Mouse (Mus musculus) retina, adult 2 months (tissue): ENCODE measurements around the gene Map2k5.

Experiments
- DNase-seq: peaks from one replicate; pipeline ENCODE4 v3.0.0-alpha.2; 2012; ENCODE audit warnings: low read depth, low spot score

Map2k5 gene

DNA sequence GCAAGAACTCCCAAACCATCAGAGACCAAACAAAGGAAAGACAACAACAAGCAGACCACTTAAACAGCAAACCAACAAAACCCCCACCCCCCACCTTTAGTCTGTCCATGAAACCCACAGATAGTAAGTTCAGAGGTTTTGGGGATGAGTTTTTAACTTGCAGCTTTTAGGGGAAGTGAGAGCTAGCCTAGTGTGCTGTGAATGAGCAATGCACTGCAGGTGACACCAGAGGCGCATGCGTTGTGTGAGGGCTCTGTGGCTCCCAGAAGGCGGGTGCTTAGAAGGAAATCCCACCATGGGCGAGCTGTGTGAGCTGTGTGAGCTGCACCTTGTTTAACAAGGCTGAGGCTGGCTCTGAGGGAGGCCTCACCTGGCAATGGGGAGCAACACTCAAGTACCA, 184.9 kb downstream of the Map2k5 start:
- no peak for DNase-seq

DNA sequence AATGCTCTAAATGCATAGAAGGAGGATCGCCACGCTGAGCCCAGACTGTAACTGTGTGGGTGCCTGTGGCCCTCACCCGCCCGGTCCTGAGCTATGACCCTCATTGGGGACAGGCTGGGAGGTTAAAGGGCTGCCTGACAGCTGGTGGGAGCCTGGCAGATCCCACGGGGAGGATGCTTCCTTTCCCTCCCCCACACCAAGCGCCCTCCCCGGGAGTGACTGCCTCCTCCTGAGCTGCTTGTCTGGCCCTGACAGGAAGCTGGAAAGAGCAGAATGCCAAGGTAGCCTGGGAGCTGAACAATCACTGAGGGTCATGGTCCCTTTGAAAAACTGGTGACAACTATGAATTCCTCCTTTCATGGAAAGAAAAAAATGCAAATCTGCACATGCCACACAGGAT, 190.4 kb downstream of the Map2k5 start:
- no peak for DNase-seq

DNA sequence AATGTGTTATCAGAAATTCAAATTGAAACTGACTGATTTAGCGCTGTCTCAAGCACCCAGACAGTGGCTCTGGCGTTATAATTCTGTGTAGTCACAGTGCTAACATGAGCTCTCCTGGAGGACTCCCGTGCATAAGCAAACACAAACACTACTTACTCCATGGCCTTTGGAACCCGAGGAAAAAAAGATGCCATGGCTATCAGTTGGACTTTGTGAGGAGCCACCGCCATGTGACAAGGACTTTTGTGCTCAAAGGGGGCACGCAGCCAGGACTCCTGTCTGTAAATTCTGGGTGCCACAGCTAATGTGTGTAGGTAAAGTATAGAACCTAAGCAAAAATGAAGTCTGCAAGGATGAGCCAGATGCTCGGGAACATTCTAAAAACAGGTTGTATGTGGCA, 192.5 kb downstream of the Map2k5 start:
- DNase-seq: no peak

DNA sequence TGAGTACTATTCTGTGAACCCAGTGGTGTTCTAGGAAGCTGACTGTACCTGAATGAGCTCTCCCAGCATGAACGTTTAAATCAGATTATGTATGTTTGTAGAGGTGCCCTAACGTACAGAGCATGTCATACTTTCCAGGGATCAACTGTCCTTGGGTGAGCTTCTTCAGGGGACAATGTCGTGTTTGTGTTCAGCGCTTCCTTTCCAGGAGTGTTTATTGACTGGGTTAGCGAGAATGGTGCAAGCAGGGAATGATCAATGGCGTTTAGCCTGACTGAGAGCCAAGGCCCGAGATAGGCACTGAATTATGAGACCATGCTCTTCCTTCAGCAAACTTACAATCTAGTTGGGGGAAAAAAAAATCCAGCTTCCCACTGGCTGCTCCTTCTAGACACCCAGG, 193.8 kb downstream of the Map2k5 start:
- DNase-seq: no peak

- DNase-seq: no peak
Observed at GRCm38 (mm10) chr9:63182306-63182960, 195.3 kb downstream of the Map2k5 start.

GRCm38 (mm10) chr9:63181337-63182178, 196.1 kb downstream of the Map2k5 start:
- no peak for DNase-seq

DNA sequence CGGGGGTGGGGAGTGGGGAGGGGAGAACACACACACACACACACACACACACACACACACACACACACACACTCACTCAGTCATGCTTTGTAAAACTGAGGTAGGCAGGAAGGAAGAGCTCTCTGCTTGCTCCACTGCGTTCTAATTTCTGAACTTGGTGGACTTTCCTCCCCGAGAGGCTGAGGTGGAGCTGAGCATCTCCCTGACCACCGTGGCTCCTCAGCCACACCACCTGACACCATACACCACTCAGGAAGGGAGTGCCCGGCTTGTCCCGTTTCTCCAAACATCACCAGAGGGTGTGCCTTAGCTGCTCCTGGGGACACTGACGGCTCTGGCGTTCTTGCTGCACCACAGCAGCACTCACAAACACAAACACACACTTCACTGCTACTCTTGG, 199.4 kb downstream of the Map2k5 start:
- DNase-seq: no peak

- DNase-seq: no peak
Observed at GRCm38 (mm10) chr9:63174001-63174721, 203.5 kb downstream of the Map2k5 start.

GRCm38 (mm10) chr9:63171951-63172350, 205.8 kb downstream of the Map2k5 start:
- no peak for DNase-seq

GRCm38 (mm10) chr9:63169127-63169526, 208.6 kb downstream of the Map2k5 start:
- no peak for DNase-seq

DNA sequence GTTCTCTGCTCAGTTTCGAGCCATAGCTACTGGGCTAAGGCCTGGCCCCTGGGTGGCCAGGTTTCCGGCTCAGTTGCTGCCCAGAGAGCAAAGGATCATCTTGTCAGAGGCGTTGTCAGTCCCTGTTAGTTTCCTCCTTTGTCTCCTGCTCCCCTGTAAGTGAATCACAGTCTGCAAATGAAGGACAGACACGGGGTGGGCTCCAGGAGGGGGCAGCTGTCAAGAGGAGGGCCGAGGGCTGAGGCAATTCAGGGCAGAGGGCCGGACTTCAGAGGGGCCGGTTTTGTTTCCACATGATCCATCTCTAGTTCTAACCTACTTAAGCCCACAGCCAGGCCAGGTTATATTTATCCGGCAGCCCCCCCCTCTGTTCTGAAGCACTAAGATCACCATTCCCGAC, 212.6 kb downstream of the Map2k5 start:
- no peak for DNase-seq

- no peak for DNase-seq
Observed at GRCm38 (mm10) chr9:63163756-63164155, 213.9 kb downstream of the Map2k5 start.

DNA sequence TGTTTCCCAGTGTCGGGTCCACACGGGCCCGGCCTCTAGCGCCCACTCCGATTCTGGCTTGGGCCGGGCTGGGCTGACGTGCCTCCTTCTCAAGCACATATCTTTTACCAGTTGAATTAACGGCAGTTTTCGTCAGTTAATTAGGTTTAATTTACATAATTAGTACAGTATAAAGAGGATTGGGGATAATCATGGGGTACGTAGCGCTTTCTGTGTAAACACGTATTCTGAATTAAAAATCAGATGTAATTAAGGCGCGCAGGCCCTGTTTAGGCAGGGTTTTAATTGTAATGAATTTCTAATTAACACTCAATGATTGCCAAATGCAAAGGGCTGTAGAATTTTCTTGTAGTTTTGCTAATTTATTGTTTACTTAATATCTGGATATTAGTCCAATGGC, 225.8 kb downstream of the Map2k5 start:
- no peak for DNase-seq

DNA sequence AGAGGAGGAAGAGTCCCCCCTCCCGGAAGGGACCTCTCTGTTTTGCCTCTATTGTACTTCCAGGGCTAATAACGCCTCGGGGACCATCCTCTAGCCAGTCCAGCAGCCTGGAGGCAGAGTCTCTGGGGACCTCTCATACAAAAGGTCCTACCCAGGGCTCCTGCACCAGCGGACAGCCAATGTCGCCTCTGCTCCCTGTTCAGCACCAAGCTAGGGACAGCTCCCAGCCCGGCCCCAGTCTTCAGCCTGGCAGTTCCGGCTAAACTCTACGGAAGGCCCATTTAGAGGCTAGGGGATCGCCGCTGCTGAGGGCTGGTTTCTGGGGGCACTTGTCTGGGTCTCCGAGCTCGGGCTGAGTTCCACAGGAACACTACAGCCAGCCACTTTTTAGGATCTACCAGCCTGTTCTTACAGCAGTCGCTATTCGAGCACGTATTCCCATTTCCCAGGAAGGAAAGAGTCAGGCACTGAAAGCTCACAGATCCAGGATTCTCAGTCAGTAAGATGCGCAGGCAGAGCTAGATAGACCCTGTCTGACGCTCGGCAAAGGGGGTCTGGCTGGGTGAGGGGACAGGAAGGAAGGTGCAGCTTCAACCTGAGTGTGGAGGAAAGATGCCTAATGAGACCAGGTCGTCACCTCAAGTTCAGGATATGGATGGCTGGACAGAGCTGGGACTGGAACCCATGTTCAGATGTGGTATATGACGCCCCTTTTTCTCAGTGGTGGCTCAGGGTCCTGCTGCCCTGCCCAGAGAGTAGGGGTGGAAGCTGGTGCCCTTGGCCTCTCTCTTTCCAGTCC, 226.4 kb downstream of the Map2k5 start:
- no peak for DNase-seq

GRCm38 (mm10) chr9:63150086-63150800, 227.5 kb downstream of the Map2k5 start:
- no peak for DNase-seq

DNA sequence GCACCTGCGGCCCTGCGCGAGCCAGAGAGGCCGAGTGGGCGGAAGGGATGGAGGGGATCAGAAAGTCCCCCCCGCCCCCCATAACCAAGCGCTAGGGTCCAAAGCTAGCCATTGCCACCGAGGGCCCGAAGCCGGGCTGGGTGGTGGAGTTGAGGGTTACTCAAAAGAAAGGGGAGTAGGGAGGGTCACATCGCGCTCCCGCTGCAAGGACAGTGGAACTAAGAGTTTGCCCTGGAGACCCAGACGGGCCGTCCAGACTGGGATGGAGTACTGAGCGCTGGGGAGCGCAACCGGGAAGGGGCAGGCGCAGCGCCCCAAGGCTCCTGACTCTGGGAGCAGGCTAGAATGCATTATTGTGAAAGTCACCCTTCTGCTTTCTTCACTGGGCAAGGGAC, 228.3 kb downstream of the Map2k5 start:
- DNase-seq: no peak

DNA sequence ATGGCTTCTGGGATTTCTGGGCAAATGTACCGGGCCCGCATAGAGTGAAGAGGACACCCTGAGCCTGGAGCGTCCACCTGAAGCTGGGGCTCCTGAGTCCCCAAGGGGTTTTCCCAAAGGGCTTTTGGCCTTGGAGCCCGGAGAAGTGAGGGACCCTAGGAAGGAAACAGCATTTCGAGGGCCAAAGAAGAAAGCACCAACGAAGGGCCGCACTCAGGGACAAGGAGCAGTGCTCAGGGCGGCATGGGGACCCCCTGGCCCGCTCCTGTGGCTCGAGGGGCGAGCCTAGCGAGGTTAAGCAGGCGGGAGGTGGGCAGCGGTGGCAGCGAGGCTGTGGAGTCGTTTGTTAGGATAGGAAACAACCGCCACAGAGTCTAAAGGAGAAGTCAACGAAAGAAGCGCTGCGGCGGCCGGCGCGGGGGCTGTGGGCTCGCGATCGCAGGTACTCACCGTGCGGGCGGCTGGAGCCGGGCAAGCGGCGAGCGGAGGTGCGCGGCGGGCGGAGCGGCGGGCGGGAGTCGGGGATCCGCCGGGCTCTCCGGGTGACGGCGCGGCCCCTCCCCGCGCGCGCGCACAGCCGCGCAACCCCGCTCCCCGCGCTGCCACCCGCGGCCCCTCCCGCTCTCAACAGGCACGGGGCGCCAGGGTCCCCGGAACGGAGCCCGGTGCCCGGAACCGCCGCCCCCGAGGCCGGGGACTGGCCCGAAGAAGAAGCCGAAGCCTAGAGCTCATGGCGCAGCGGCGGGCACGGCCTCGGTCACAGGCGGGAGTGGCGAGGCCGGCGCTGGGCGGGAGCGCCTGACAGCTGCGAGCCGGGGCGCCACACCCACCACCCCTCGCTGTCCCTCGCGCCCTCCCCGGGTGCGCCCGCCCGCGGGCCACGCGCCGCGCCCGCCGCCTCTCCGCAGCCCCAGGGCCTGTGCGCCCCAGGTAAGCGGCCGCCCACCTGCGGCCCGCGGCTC, 229.0 kb downstream of the Map2k5 start, which contains the start of gene Skor1:
Gene Skor1 (minus strand): TSS at position 552 of the 962 bp plus-strand sequence.
- no peak for DNase-seq

DNA sequence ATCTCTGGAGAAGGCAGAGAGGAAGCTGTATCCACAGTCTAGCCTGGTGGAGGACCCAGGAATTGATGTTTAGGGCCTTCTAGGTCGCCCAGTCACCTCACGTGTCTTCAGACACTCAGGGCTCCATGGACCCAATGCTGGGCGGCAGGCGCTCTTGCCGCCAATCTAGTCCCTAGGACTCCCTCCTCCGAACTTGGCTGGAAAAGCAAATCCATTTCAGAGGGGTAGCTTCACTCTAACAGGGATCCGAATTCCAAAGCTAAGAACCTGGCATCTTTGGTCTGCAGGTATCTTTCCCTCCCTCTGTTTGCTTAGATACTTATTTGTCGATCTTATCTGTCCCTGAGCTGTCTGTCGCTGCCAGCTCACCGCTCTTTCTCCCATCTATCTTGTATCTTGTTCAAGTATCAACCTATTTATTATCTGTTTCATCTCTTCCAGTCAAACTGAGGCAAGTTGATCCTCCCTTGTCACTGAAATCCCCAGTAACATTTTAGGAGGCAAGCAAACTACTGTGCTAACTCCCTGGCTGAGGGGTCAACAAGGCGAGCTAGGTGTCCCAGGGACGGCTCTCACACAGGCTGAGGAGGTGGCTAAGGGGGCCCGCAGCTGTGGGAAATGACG, 229.8 kb downstream of the Map2k5 start:
- no peak for DNase-seq

DNA sequence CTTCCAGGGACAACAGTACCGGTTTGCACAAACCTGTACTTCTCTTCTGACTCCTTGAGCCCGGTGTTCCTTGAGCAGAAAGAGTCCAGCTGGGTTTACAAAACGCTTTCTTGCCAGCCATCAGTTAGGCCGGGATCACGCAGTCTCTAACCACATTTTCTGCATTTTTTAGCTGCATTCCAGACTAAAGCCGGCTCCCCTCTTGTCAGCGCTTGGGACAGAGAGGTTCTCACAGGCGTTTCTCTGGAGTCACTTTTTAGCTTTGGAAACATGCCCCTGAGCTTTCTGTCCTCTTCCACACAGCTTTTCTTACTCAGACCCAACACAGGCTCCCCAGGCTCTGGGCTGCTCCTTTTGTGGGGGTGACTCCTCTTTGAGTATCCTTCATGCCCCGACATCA, 230.4 kb downstream of the Map2k5 start:
- no peak for DNase-seq
